Mouse (Mus musculus) left cerebral cortex, adult 9 months (tissue): ENCODE results near the gene Ints13.
A peak's percentile ranks its signal among the peaks of the same experiment; 100 is the strongest.

Source experiments
- DNase-seq, 2 experiments: peaks; one replicate each; pipeline ENCODE4 v3.0.0; 2022; ENCODE audit warnings: low spot score in 2 of 2

Gene Ints13

GRCm38 (mm10) chr6:146540386-146540785, 37.2 kb downstream of the Ints13 start:
- no peak for DNase-seq

- no peak for DNase-seq
These were observed 39.0 kb downstream of the Ints13 start for GRCm38 (mm10) chr6:146538661-146539060.

GRCm38 (mm10) chr6:146538071-146538470, 39.6 kb downstream of the Ints13 start:
- DNase-seq = no peak

- DNase-seq = no peak
These were observed 40.5 kb downstream of the Ints13 start for GRCm38 (mm10) chr6:146537111-146537510.

- no peak for DNase-seq
These were observed 42.1 kb downstream of the Ints13 start for GRCm38 (mm10) chr6:146535501-146535900.

- no peak for DNase-seq
These were observed 44.5 kb downstream of the Ints13 start for GRCm38 (mm10) chr6:146533146-146533545.

- DNase-seq = no peak
These were observed 46.9 kb downstream of the Ints13 start for GRCm38 (mm10) chr6:146530769-146531168.

- no peak for DNase-seq
These were observed 47.3 kb downstream of the Ints13 start for GRCm38 (mm10) chr6:146530363-146530762.

GRCm38 (mm10) chr6:146527537-146527936, 50.1 kb downstream of the Ints13 start:
- DNase-seq = no peak

GRCm38 (mm10) chr6:146525500-146525899, 52.1 kb downstream of the Ints13 start:
- no peak for DNase-seq

- no peak for DNase-seq
These were observed 56.0 kb downstream of the Ints13 start for GRCm38 (mm10) chr6:146521456-146522245.

- DNase-seq = no peak
These were observed 58.6 kb downstream of the Ints13 start for GRCm38 (mm10) chr6:146519019-146519418.

GRCm38 (mm10) chr6:146515936-146516335, 61.7 kb downstream of the Ints13 start:
- DNase-seq = no peak

GRCm38 (mm10) chr6:146514531-146514948, 63.1 kb downstream of the Ints13 start:
- no peak for DNase-seq

- DNase-seq = no peak
These were observed 63.7 kb downstream of the Ints13 start for GRCm38 (mm10) chr6:146513899-146514298.

GRCm38 (mm10) chr6:146513384-146513783, 64.3 kb downstream of the Ints13 start:
- DNase-seq = no peak

GRCm38 (mm10) chr6:146511511-146511910, 66.1 kb downstream of the Ints13 start:
- no peak for DNase-seq

GRCm38 (mm10) chr6:146509891-146510290, 67.7 kb downstream of the Ints13 start:
- DNase-seq = no peak

GRCm38 (mm10) chr6:146504459-146504858, 73.2 kb downstream of the Ints13 start:
- DNase-seq = no peak

- no peak for DNase-seq
These were observed 74.8 kb downstream of the Ints13 start for GRCm38 (mm10) chr6:146502856-146503255.

- peak in 1 of 2 experiments; percentile 64 for DNase-seq
These were observed 75.5 kb downstream of the Ints13 start, which contains the start of gene Itpr2 for GRCm38 (mm10) chr6:146501866-146502804. TSS of gene Itpr2 (minus strand) at chr6:146502223.

- peak in 1 of 2 experiments; percentile 25 for DNase-seq
These were observed 76.2 kb downstream of the Ints13 start for GRCm38 (mm10) chr6:146501316-146501865.
